Mouse (Mus musculus) ES-E14 (cell line): Measurements from ENCODE around the gene Rraga. TPM values are rescaled to one million over a fixed set of nuclear protein-coding genes. Genes with fewer than 3 reads are reported as not detected.

Source experiments
- DNase-seq: peaks from one replicate; pipeline ENCODE4 v3.0.0-alpha.2; 2013; ENCODE audit warnings: low read depth, low spot score
- H3K27ac ChIP-seq: 2 replicates; pipeline ENCODE4 v1.5.1; 2012; ENCODE audit warnings: low read depth, mild to moderate bottlenecking, low read length, moderate library complexity, mixed read lengths; ENCODE audit not compliant: poor library complexity, insufficient read depth, severe bottlenecking
- H3K36me3 ChIP-seq: 2 replicates; pipeline ENCODE4 v1.6.1; 2012; ENCODE audit warnings: mild to moderate bottlenecking, low read length, moderate library complexity, mixed read lengths; ENCODE audit not compliant: control insufficient read depth, poor library complexity, insufficient read depth, severe bottlenecking
- H3K4me1 ChIP-seq, 2 experiments: fragments of 150-350 bp in 1 of 2; sonication (generic) in 1 of 2; 2 replicates each; pipeline ENCODE4 v1.6.1; 2012; ENCODE audit warnings: low read length in 2 of 2, mild to moderate bottlenecking in 1 of 2, mixed read lengths in 1 of 2; ENCODE audit not compliant: control insufficient read depth in 2 of 2, insufficient read depth in 2 of 2, poor library complexity in 1 of 2
- H3K4me3 ChIP-seq, 2 experiments: fragments of 150-350 bp in 1 of 2; sonication (generic) in 1 of 2; 2 replicates each; pipeline ENCODE4 v1.5.1; 2012; ENCODE audit warnings: low read length in 2 of 2, low read depth in 1 of 2, mild to moderate bottlenecking in 1 of 2, mixed read lengths in 1 of 2; ENCODE audit not compliant: insufficient read depth in 1 of 2, poor library complexity in 1 of 2, severe bottlenecking in 1 of 2
- H3K9ac ChIP-seq: 2 replicates; pipeline ENCODE4 v1.6.1; 2012; ENCODE audit warnings: low read depth, mild to moderate bottlenecking, low read length, mixed read lengths; ENCODE audit not compliant: poor library complexity, insufficient read depth, severe bottlenecking
- H3K9me3 ChIP-seq: fragments of 150-350 bp; sonication (generic); 2 replicates; pipeline ENCODE4 v1.6.1; 2012; ENCODE audit warnings: low read depth, mild to moderate bottlenecking, low read length; ENCODE audit not compliant: control insufficient read depth, insufficient read depth
- CHD2 ChIP-seq: IDR thresholded peaks from 2 replicates; pipeline ENCODE4 v1.6.1; 2014; ENCODE audit warnings: mild to moderate bottlenecking, low read depth, low read length, inconsistent platforms
- HCFC1 ChIP-seq: IDR thresholded peaks from 2 replicates; pipeline ENCODE4 v1.6.1; 2012; ENCODE audit warnings: low read length, inconsistent platforms, borderline replicate concordance; ENCODE audit not compliant: insufficient read depth
- MAFK ChIP-seq: IDR thresholded peaks from 2 replicates; pipeline ENCODE4 v1.6.1; 2014; ENCODE audit warnings: mild to moderate bottlenecking, low read depth, low read length, inconsistent platforms; ENCODE audit not compliant: insufficient read depth
- ZC3H11A ChIP-seq: IDR thresholded peaks from 2 replicates; pipeline ENCODE4 v1.6.1; 2012; ENCODE audit warnings: low read depth, mild to moderate bottlenecking, inconsistent platforms, low read length, borderline replicate concordance
- ZNF384 ChIP-seq: IDR thresholded peaks from 2 replicates; pipeline ENCODE4 v1.6.1; 2012; ENCODE audit warnings: low read depth, low read length, inconsistent platforms
- in situ Hi-C, 2 experiments: fragments of 600-800 bp; cut with MboI; formaldehyde crosslinking; loops; one replicate each; pipeline ENCODE4 v1.15.1; 2025; ENCODE audit warnings: low sequenced_read_pairs in 2 of 2, inconsistent platforms in 1 of 2; ENCODE audit not compliant: unreplicated experiment in 2 of 2
- total RNA-seq: library from RNA; depleted of rRNA; stranded (reverse); fragments of 300-350 nt; gene quantifications from 2 replicates; pipeline ENCODE4 v1.2.3, GENCODE M21; 2012

Gene Rraga
- total RNA-seq, 1 experiment: 22.8 TPM

GRCm38 (mm10) chr4:86545615-86546014, 29.9 kb upstream of the Rraga start:
- no peak overlapping the region for H3K4me3 ChIP-seq
- H3K9ac ChIP-seq: no peak overlapping the region
- H3K27ac ChIP-seq: no peak overlapping the region
- peak; percentile 15 for DNase-seq
- H3K4me1 ChIP-seq: no peaks in the 10 kb centered on the region
- H3K36me3 ChIP-seq: no peaks in the 10 kb centered on the region
- peak; percentile 56; the same call in 1 of the 2 replicates for TF ChIP-seq ZC3H11A
- TF ChIP-seq HCFC1: no peak
- no peaks in the 10 kb centered on the region for H3K9me3 ChIP-seq
- in situ Hi-C loops: loop anchor here (25.0 kb wide), 2 partner anchors 708 to 1383 kb away; no protein-coding TSS in a partner anchor

DNA sequence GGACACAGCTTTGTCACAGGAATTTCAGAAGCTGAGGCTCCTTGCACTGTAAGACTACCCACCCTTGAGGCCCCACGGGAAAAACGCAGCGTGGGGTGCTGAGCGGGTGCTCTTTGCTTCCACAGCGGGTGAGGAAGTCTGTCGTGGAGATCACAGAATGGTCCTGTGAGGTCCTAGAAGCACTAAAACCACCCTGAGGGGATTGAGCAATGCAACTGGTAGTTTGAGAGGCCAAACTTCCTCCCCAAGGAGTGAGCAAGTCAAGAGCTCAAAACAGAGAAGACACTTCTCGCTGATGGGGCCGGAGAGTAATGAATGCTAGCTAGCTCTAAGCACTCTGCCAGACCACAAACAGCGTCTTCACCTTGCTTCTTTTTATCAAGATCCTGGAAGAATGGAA, 27.1 kb upstream of the Rraga start:
- H3K4me3 ChIP-seq: no peak overlapping the region
- no peak for TF ChIP-seq ZNF384

GRCm38 (mm10) chr4:86555035-86555707, 20.3 kb upstream of the Rraga start:
- TF ChIP-seq HCFC1: no peak
- no peak for TF ChIP-seq CHD2
- TF ChIP-seq ZC3H11A: peak; percentile 38; the same call in 1 of the 2 replicates
- TF ChIP-seq ZNF384: 0 out of 2 replicates have a peak, but pooled peaks have one; percentile 12
- no peak for TF ChIP-seq MAFK
- no peak overlapping the region for H3K4me3 ChIP-seq
- H3K36me3 ChIP-seq: no peaks in the 10 kb centered on the region
- H3K27ac ChIP-seq: no peak overlapping the region
- H3K4me1 ChIP-seq: no peaks in the 10 kb centered on the region
- DNase-seq: no peak
- no peak overlapping the region for H3K9ac ChIP-seq
- in situ Hi-C loops: no loop called here
- H3K9me3 ChIP-seq: no peaks in the 10 kb centered on the region

More for the DNA sequence above, 27.1 kb upstream of the Rraga start:
- Histone ChIP-seq H3K36me3 (no peaks in the 10 kb centered on the region), H3K4me1 (no peaks in the 10 kb centered on the region), H3K9me3 (no peaks in the 10 kb centered on the region), H3K27ac (no peak overlapping the region), H3K9ac (no peak overlapping the region)
- in situ Hi-C loops: loop anchor here (25.0 kb wide), 2 partner anchors 711 to 1386 kb away; no protein-coding TSS in a partner anchor
- no peak for DNase-seq

DNA sequence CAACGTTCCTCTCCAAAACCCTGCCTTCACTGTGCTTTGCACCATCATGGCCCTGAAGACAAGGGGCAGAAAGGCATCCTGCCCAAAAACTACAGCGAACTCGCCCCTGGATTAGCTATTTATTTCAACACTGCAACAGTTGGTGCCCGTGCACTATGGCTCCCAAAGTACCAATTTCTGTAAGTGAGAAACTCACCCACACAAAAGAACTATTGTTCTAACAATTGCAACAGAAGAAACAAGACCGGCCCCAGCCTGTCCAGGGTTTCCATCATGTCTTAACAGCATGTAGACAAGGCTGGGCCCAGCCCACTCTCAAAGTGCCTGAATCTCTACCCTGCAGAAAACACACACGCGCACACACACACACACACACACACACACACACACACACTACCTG, 18.1 kb upstream of the Rraga start:
- in situ Hi-C loops: no loop called here
- no peak overlapping the region for H3K4me3 ChIP-seq
- no peak for TF ChIP-seq ZC3H11A
- TF ChIP-seq CHD2: no peak
- no peak for TF ChIP-seq HCFC1
- TF ChIP-seq ZNF384: no peak
- no peak for TF ChIP-seq MAFK
- no peaks in the 10 kb centered on the region for H3K36me3 ChIP-seq
- no peak overlapping the region for H3K9ac ChIP-seq
- no peaks in the 10 kb centered on the region for H3K9me3 ChIP-seq
- H3K4me1 ChIP-seq: no peaks in the 10 kb centered on the region
- no peak overlapping the region for H3K27ac ChIP-seq
- DNase-seq: no peak

DNA sequence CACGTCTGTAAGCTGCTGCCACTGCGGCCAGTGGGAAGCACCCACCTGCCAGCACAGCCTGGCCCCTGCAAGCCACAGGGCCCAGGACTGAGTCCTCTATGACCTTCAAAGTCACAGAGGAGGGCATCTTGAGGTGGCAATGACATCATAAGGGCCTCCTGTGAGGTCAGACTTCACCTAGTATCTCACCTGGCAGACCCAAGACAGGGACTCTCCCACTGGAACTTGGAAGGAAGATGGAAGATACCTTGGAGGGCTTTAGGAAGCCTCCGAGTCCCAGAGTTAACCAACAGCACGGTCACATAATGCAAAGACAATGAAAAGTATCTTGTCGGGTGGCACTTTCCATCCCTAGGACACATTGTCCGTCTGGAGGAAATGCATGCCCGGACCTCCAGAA, 17.2 kb upstream of the Rraga start, which contains the start of gene Saxo1:
Gene Saxo1 (minus strand): TSS at position 101 of the 400 bp plus-strand sequence.
- no peaks in the 10 kb centered on the region for H3K36me3 ChIP-seq
- DNase-seq: no peak
- no peaks in the 10 kb centered on the region for H3K4me1 ChIP-seq
- no peak within 1 kb of the TSS for H3K9ac ChIP-seq
- H3K4me3 ChIP-seq: no peak within 1 kb of the TSS
- no peak within 1 kb of the TSS for H3K27ac ChIP-seq
- in situ Hi-C loops: no loop called here
- H3K9me3 ChIP-seq: no peaks in the 10 kb centered on the region
- no peak for TF ChIP-seq MAFK
- no peak for TF ChIP-seq HCFC1
- no peak for TF ChIP-seq ZNF384
- no peak for TF ChIP-seq CHD2
- no peak for TF ChIP-seq ZC3H11A
